Mouse (Mus musculus): ENCODE data around the gene Ficd. TPM values are rescaled to one million over a fixed set of nuclear protein-coding genes. Genes with fewer than 3 reads are reported as not detected.
"Not testable (repeated sequence)": the region's sequence is repeated elsewhere in the genome, so short reads cannot be mapped to it uniquely, and the experiment has no call there.

Gene Ficd
- total RNA-seq, 2 experiments from 2014 or later, result 7.2 to 8.0 TPM

DNA sequence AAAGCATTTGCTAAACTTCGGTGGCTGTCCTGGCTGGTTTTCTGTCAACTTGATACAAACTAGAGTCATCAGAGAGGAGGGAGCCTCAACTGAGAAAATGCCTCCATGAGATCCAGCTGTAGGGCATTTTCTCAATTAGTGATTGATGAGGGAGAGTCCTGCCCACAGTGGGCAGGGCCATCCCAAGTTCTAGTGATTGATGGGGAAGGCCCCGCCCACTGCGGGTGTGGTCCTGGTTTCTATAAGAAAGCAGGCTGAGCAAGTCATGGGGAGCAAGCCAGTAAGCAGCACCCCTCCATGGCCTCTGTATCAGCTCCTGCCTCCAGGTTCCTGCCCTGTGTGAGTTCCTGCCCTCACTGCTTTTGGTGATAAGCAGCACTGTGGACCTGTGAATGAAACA, 48.5 kb downstream of the Ficd start:
- DNase-seq (ENCODE audit: extremely low spot score in 1 of 2, low spot score in 2 of 2); intact Hi-C loops (cut with DNase I): not testable (repeated sequence)

GRCm38 (mm10) chr5:113786985-113787384, 51.4 kb downstream of the Ficd start:
- intact Hi-C loops (cut with DNase I), result no loop called here
- no peak for DNase-seq (ENCODE audit: extremely low spot score in 1 of 2, low spot score in 2 of 2)

DNA sequence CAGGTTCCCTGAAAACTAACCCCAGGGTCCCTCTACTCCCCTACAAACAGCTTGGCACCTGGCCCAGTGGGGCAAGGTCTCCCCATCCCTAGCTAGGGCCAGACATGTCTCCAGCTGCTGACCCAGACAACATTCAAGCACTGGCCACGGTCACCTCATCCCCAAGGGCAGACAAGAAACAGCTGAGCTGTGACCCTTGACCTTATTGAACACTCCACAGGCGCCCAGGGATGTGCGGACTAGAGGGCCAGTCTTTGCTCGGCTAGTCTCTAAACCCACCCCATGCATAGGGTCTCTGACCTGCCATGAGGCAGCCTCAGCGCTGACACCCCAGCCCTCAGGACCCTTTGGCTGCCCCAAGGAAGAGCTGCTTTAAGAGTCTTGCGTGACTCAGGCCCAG, 53.0 kb downstream of the Ficd start:
- no peak for DNase-seq (ENCODE audit: extremely low spot score in 1 of 2, low spot score in 2 of 2)
- intact Hi-C loops (cut with DNase I), result no loop called here

- no peak for DNase-seq (ENCODE audit: extremely low spot score in 1 of 2, low spot score in 2 of 2)
- intact Hi-C loops (cut with DNase I), result no loop called here
Measured at GRCm38 (mm10) chr5:113789075-113789788, 53.6 kb downstream of the Ficd start.

Other genes with a start within 250 kb of the Ficd start
- 10 to 100 TPM; 57.3 to 60.8 TPM for gene Wscd2, start 245.5 kb upstream of the Ficd start, total RNA-seq (2021)
- 1 to 10 TPM; 3.6 to 4.1 TPM for gene Cmklr1, start 85.4 kb upstream of the Ficd start, total RNA-seq (2021)
- not detected for gene 1700069L16Rik, start 11.0 kb upstream of the Ficd start, total RNA-seq (2021)
- 10 to 100 TPM; 29.1 to 35.0 TPM for gene Sart3, start 36.7 kb downstream of the Ficd start, total RNA-seq (2021)
- gene Iscu, start 36.9 kb downstream of the Ficd start, total RNA-seq (2021), result 10 to 100 TPM; 72.7 to 78.3 TPM
- gene Tmem119, start 64.7 kb downstream of the Ficd start, total RNA-seq (2021), result 10 to 100 TPM; 12.0 to 16.0 TPM
- 10 to 100 TPM; 16.1 to 18.7 TPM for gene Selplg, start 96.8 kb downstream of the Ficd start, total RNA-seq (2021)
- gene Coro1c, start 173.0 kb downstream of the Ficd start, total RNA-seq (2021), result 100 to 1,000 TPM; 117 to 122 TPM